Mouse (Mus musculus): Measurements from ENCODE around the gene Catsper1.

GRCm38 (mm10) chr19:5323801-5324200 is 11.7 kb upstream of the Catsper1 start:
- TF ChIP-seq CTCF (IDR thresholded peaks at IDR 0.05; ENCODE audit: control insufficient read depth, insufficient read depth, insufficient read length), result no peak
- no peak for TF ChIP-seq MAX (IDR thresholded peaks at IDR 0.05)
- no peak for TF ChIP-seq USF1 (IDR thresholded peaks at IDR 0.05; ENCODE audit: low read depth)
- no peak for TF ChIP-seq MYOD1 (IDR thresholded peaks at IDR 0.05; ENCODE audit: control insufficient read depth, insufficient read length, low read depth)
- no peak for TF ChIP-seq MYOG (IDR thresholded peaks at IDR 0.05; ENCODE audit: control insufficient read depth, extremely low read depth, insufficient read length)
- no peak for TF ChIP-seq FOSL1 (IDR thresholded peaks at IDR 0.05; ENCODE audit: insufficient read depth, low read length, poor library complexity, severe bottlenecking)

Measured in C2C12 (cell line).